Mouse (Mus musculus): ENCODE measurements around the gene Nfib.

GRCm38 (mm10) chr4:82452905-82453304 lies 252.6 kb downstream of the Nfib start:
- TF ChIP-seq POLR2A (IDR thresholded peaks at IDR 0.05; ENCODE audit: insufficient read length, low read depth) (no peak), MAX (IDR thresholded peaks at IDR 0.05; ENCODE audit: low read depth) (no peak)

All from myocyte (in vitro differentiated cells).